Mouse (Mus musculus): ENCODE measurements around the gene A4galt. TPM values are rescaled to one million over a fixed set of nuclear protein-coding genes. Genes with fewer than 3 reads are reported as not detected.

The A4galt gene
- total and polyA plus RNA-seq, 3 experiments, result 11.2 to 23.6 (median 15.9) TPM

DNA sequence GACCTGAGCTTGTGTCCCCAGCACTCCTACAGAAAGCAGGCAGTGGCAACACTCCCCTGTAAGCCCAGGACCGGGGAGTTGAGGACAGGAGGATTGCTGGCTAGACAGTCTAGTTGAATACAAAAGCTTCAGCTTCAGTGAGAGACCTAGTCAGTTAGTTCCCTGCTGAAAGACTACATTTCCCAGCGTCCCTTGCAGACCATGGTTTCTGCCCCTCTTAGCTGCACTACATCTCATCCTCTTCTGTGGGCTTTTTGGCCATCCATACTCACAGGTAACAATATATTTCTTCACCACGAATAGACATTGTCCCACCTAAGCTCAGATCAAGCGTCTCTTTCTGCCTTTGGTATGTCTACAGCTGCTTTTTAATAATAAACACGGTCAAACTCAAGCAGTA lies 30.8 kb upstream of the A4galt start:
- in situ Hi-C loops (cut with MboI; ENCODE audit: low pct_ligation_motif_present, low pct_unique_long_range_greater_than_20kb, low sequenced_read_pairs), result no loop called here
- dilution Hi-C loops (cut with MboI; ENCODE audit: extremely low pct_ligation_motif_present, extremely low pct_unique_long_range_greater_than_20kb, low sequenced_read_pairs), result no loop called here

DNA sequence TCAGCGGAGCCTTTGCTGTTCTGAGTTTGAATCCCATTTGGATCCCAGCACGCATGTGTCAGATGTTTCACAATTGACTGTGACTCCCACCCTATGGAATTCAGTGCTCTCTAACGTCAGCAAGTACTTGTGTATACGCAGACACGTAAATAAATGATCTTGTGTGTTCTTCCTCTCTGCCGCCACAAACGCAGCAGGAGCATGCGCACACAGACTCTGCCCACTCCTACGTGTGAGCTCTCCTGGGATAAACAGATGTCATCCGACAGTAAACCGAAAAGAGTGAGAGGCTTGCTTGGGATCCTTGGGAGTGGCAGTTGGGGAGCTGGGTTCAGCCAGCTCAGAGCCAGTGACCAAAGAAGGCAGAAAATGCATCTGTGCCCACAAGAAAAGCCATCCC lies 29.7 kb upstream of the A4galt start:
- H3K4me2 ChIP-seq (ENCODE audit: insufficient read depth, low read depth, poor library complexity, severe bottlenecking), result no peak overlapping the region
- H3K9me3 ChIP-seq (replicated peaks; ENCODE audit: low read length), result peaks cover 5% of the 10 kb centered on the region
- in situ Hi-C loops (cut with MboI; ENCODE audit: low pct_ligation_motif_present, low pct_unique_long_range_greater_than_20kb, low sequenced_read_pairs), result no loop called here
- no peaks in the 10 kb centered on the region for H3K79me2 ChIP-seq (replicated peaks; ENCODE audit: control insufficient read depth, extremely low read depth, insufficient read depth, poor library complexity, severe bottlenecking)
- no peaks in the 10 kb centered on the region for H3K36me3 ChIP-seq (replicated peaks in 1 of 2; ENCODE audit: control insufficient read depth in 1 of 2, insufficient read depth in 1 of 2, low read length in 1 of 2)
- no peaks in the 10 kb centered on the region for H3K4me1 ChIP-seq (ENCODE audit: control insufficient read depth in 1 of 2, insufficient read depth in 2 of 2)
- H3K9ac ChIP-seq (ENCODE audit: insufficient read depth, low read depth), result no peak overlapping the region
- H3K4me3 ChIP-seq (replicated peaks in 1 of 3; ENCODE audit: low read depth in 2 of 3, low read length in 2 of 3, poor library complexity in 1 of 3), result no peak overlapping the region
- no peaks in the 10 kb centered on the region for H3K27me3 ChIP-seq (replicated peaks)
- dilution Hi-C loops (cut with MboI; ENCODE audit: extremely low pct_ligation_motif_present, extremely low pct_unique_long_range_greater_than_20kb, low sequenced_read_pairs), result no loop called here
- TF ChIP-seq IRF4 (IDR thresholded peaks at IDR 0.05; ENCODE audit: low read depth, low read length), result no peak
- no peak for TF ChIP-seq EP300 (IDR thresholded peaks at IDR 0.05; ENCODE audit: low read length)
- no peak for TF ChIP-seq USF2 (conservative IDR thresholded peaks at IDR 0.05; ENCODE audit: low read depth, low read length)
- no peak for TF ChIP-seq ETS1 (conservative IDR thresholded peaks at IDR 0.05; ENCODE audit: low read depth, low read length)
- no peak for TF ChIP-seq NRF1 (IDR thresholded peaks at IDR 0.05; ENCODE audit: low read depth, low read length)
- TF ChIP-seq SIN3A (IDR thresholded peaks at IDR 0.05; ENCODE audit: low read length), result no peak
- TF ChIP-seq JUND (conservative IDR thresholded peaks at IDR 0.05; ENCODE audit: low read depth, low read length), result no peak
- no peak for TF ChIP-seq ELF1 (IDR thresholded peaks at IDR 0.05; ENCODE audit: low read depth, low read length)
- TF ChIP-seq NELFE (IDR thresholded peaks at IDR 0.05; ENCODE audit: low read depth, low read length), result no peak
- no peak for TF ChIP-seq JUN (IDR thresholded peaks at IDR 0.05; ENCODE audit: insufficient read depth, low read depth, low read length)
- no peak for TF ChIP-seq ZKSCAN1 (IDR thresholded peaks at IDR 0.05; ENCODE audit: borderline replicate concordance, low read depth, low read length)
- no peak for TF ChIP-seq ZC3H11A (IDR thresholded peaks at IDR 0.05; ENCODE audit: low read depth, low read length)
- no peak for TF ChIP-seq BHLHE40 (IDR thresholded peaks at IDR 0.05; ENCODE audit: low read depth, low read length)
- TF ChIP-seq TCF12 (IDR thresholded peaks at IDR 0.05; ENCODE audit: low read depth, low read length), result no peak
- TF ChIP-seq POLR2AphosphoS2 (IDR thresholded peaks at IDR 0.05; ENCODE audit: low read depth, low read length), result no peak
- TF ChIP-seq CHD1 (IDR thresholded peaks at IDR 0.05; ENCODE audit: low read depth, low read length), result no peak
- TF ChIP-seq USF1 (IDR thresholded peaks at IDR 0.05; ENCODE audit: low read depth, low read length), result no peak
- no peak for TF ChIP-seq RCOR1 (conservative IDR thresholded peaks at IDR 0.05; ENCODE audit: low read depth, low read length)
- no peak for DNase-seq (ENCODE audit: extremely low read depth)
- no peak overlapping the region for H3K27ac ChIP-seq (ENCODE audit: insufficient read depth, low read depth)

More for the DNA sequence above, 30.8 kb upstream of the A4galt start:
- peaks cover 3% of the 10 kb centered on the region for H3K9me3 ChIP-seq (replicated peaks; ENCODE audit: low read length)
- no peaks in the 10 kb centered on the region for H3K36me3 ChIP-seq (replicated peaks in 1 of 2; ENCODE audit: control insufficient read depth in 1 of 2, insufficient read depth in 1 of 2, low read length in 1 of 2)
- no peaks in the 10 kb centered on the region for H3K4me1 ChIP-seq (ENCODE audit: control insufficient read depth in 1 of 2, insufficient read depth in 2 of 2)
- no peak overlapping the region for H3K9ac ChIP-seq (ENCODE audit: insufficient read depth, low read depth)
- H3K79me2 ChIP-seq (replicated peaks; ENCODE audit: control insufficient read depth, extremely low read depth, insufficient read depth, poor library complexity, severe bottlenecking), result no peaks in the 10 kb centered on the region
- H3K4me3 ChIP-seq (replicated peaks in 1 of 3; ENCODE audit: low read depth in 2 of 3, low read length in 2 of 3, poor library complexity in 1 of 3), result no peak overlapping the region
- DNase-seq (ENCODE audit: extremely low read depth), result no peak
- no peak overlapping the region for H3K4me2 ChIP-seq (ENCODE audit: insufficient read depth, low read depth, poor library complexity, severe bottlenecking)
- H3K27ac ChIP-seq (ENCODE audit: insufficient read depth, low read depth), result no peak overlapping the region
- H3K27me3 ChIP-seq (replicated peaks), result no peaks in the 10 kb centered on the region
- TF ChIP-seq ZMIZ1 (IDR thresholded peaks at IDR 0.05; ENCODE audit: low read depth, low read length) (no peak), HCFC1 (IDR thresholded peaks at IDR 0.05; ENCODE audit: low read depth, low read length) (peak; percentile 83), KAT2A (IDR thresholded peaks at IDR 0.05; ENCODE audit: insufficient replicate concordance, low read length) (0 out of 2 replicates have a peak, but pooled peaks have one; percentile 23)

All from CH12.LX (cell line).